Mouse (Mus musculus) CH12.LX (cell line): Measurements from ENCODE around the gene Tmem140. TPM values are rescaled to one million over a fixed set of nuclear protein-coding genes. Genes with fewer than 3 reads are reported as not detected.

Experiments used
- DNase-seq: peaks from one replicate; pipeline ENCODE4 v3.0.0-alpha.2; 2013; ENCODE audit errors: extremely low read depth
- H3K27ac ChIP-seq: 2 replicates; pipeline ENCODE4 v1.5.1; 2012; ENCODE audit warnings: low read depth, mild to moderate bottlenecking, control low read depth, moderate library complexity; ENCODE audit not compliant: insufficient read depth
- H3K27me3 ChIP-seq: replicated peaks from 2 replicates; pipeline ENCODE3; 2012; ENCODE audit warnings: inconsistent platforms
- H3K36me3 ChIP-seq, 2 experiments: replicated peaks in 1 of 2; 2 replicates each; pipeline versions ENCODE3 to v1.6.1; 2012; ENCODE audit warnings: inconsistent platforms in 1 of 2, low read length in 1 of 2, mild to moderate bottlenecking in 1 of 2, mixed read lengths in 1 of 2, moderate library complexity in 1 of 2; ENCODE audit not compliant: control insufficient read depth in 1 of 2, insufficient read depth in 1 of 2
- H3K4me1 ChIP-seq, 2 experiments: 2 replicates each; pipeline ENCODE4 v1.6.1; 2012; ENCODE audit warnings: inconsistent platforms in 1 of 2, moderate library complexity in 1 of 2; ENCODE audit not compliant: insufficient read depth in 2 of 2, control insufficient read depth in 1 of 2
- H3K4me2 ChIP-seq: 2 replicates; pipeline ENCODE4 v1.6.1; 2012; ENCODE audit warnings: low read depth, mild to moderate bottlenecking, control low read depth; ENCODE audit not compliant: poor library complexity, insufficient read depth, severe bottlenecking
- H3K4me3 ChIP-seq, 3 experiments: fragments of 150-350 bp in 1 of 3; sonication (generic) in 1 of 3; replicated peaks in 1 of 3; 2 replicates each; pipeline versions ENCODE3 to v1.5.1; 2011 to 2012; ENCODE audit warnings: low read depth in 2 of 3, low read length in 2 of 3, mild to moderate bottlenecking in 2 of 3, moderate library complexity in 2 of 3, control low read depth in 1 of 3, improper control_type of control experiment in 1 of 3, inconsistent platforms in 1 of 3, mixed read lengths in 1 of 3; ENCODE audit not compliant: poor library complexity in 1 of 3
- H3K79me2 ChIP-seq: replicated peaks from 2 replicates; pipeline ENCODE4 v1.6.1; 2012; ENCODE audit warnings: mild to moderate bottlenecking, moderate library complexity; ENCODE audit not compliant: control insufficient read depth, poor library complexity, insufficient read depth, severe bottlenecking; ENCODE audit errors: extremely low read depth
- H3K9ac ChIP-seq: 2 replicates; pipeline ENCODE4 v1.6.1; 2012; ENCODE audit warnings: low read depth, mild to moderate bottlenecking, control low read depth, moderate library complexity; ENCODE audit not compliant: insufficient read depth
- H3K9me3 ChIP-seq: replicated peaks from 2 replicates; pipeline ENCODE3; 2012; ENCODE audit warnings: low read length, inconsistent platforms, mixed read lengths
- CHD1 ChIP-seq: IDR thresholded peaks from 2 replicates; pipeline ENCODE4 v1.6.1; 2012; ENCODE audit warnings: low read depth, low read length, improper control_type of control experiment, inconsistent platforms
- CHD2 ChIP-seq: IDR thresholded peaks from 2 replicates; pipeline ENCODE4 v1.6.1; 2011; ENCODE audit warnings: low read length, improper control_type of control experiment
- E2F4 ChIP-seq: IDR thresholded peaks from 2 replicates; pipeline ENCODE4 v1.6.1; 2011; ENCODE audit warnings: low read depth, low read length, improper control_type of control experiment; ENCODE audit not compliant: insufficient replicate concordance
- EP300 ChIP-seq: IDR thresholded peaks from 2 replicates; pipeline ENCODE4 v1.6.1; 2011; ENCODE audit warnings: low read length, improper control_type of control experiment
- MAZ ChIP-seq: IDR thresholded peaks from 2 replicates; pipeline ENCODE4 v1.6.1; 2012; ENCODE audit warnings: low read depth, mild to moderate bottlenecking, inconsistent platforms, low read length, improper control_type of control experiment, moderate library complexity
- MEF2A ChIP-seq: IDR thresholded peaks from 2 replicates; pipeline ENCODE4 v1.6.1; 2014; ENCODE audit warnings: low read depth, mild to moderate bottlenecking, inconsistent platforms, low read length, improper control_type of control experiment, borderline replicate concordance
- MXI1 ChIP-seq: IDR thresholded peaks from 2 replicates; pipeline ENCODE4 v1.6.1; 2011; ENCODE audit warnings: mild to moderate bottlenecking, low read depth, low read length, improper control_type of control experiment
- MYC ChIP-seq: IDR thresholded peaks from 2 replicates; pipeline ENCODE4 v1.6.1; 2011; ENCODE audit warnings: low read depth, mild to moderate bottlenecking, improper control_type of control experiment, low read length
- TBP ChIP-seq: conservative IDR thresholded peaks from 2 replicates; pipeline ENCODE4 v1.6.1; 2011; ENCODE audit warnings: low read depth, low read length, improper control_type of control experiment
- TCF12 ChIP-seq: IDR thresholded peaks from 2 replicates; pipeline ENCODE4 v1.6.1; 2014; ENCODE audit warnings: low read depth, mild to moderate bottlenecking, inconsistent platforms, low read length, improper control_type of control experiment
- UBTF ChIP-seq: IDR thresholded peaks from 2 replicates; pipeline ENCODE4 v1.6.1; 2012; ENCODE audit warnings: low read depth, mild to moderate bottlenecking, inconsistent platforms, low read length, improper control_type of control experiment, moderate library complexity
- ZNF384 ChIP-seq: IDR thresholded peaks from 2 replicates; pipeline ENCODE4 v1.6.1; 2012; ENCODE audit warnings: low read depth, low read length, improper control_type of control experiment, inconsistent platforms
- dilution Hi-C: fragments of 300-500 bp; cut with MboI; formaldehyde crosslinking; loops from 2 replicates; pipeline ENCODE4 v1.14.3; 2020; ENCODE audit warnings: low sequenced_read_pairs; ENCODE audit not compliant: extremely low pct_unique_long_range_greater_than_20kb, extremely low pct_ligation_motif_present
- in situ Hi-C: fragments of 300-500 bp; cut with MboI; formaldehyde crosslinking; loops from 3 replicates; pipeline ENCODE4 v1.14.3; 2019; ENCODE audit warnings: low sequenced_read_pairs, low pct_ligation_motif_present, low pct_unique_long_range_greater_than_20kb, mixed read lengths
- polyA plus RNA-seq: library from polyadenylated mRNA; unstranded; fragments of >175 nt; gene quantifications from 2 replicates; pipeline ENCODE4 v1.2.1, GENCODE M21; 2012; ENCODE audit warnings: low read depth; ENCODE audit not compliant: insufficient read length
- total RNA-seq, 2 experiments: library from RNA; depleted of rRNA; stranded (reverse); fragments of 300-350 nt in 1 of 2; fragments of >200 nt in 1 of 2; gene quantifications; 2 replicates each; pipeline ENCODE4 v1.2.3; 2012 to 2014

Tmem140 gene
- total and polyA plus RNA-seq, 3 experiments, result 1.2 to 3.6 (median 2.8) TPM

DNA sequence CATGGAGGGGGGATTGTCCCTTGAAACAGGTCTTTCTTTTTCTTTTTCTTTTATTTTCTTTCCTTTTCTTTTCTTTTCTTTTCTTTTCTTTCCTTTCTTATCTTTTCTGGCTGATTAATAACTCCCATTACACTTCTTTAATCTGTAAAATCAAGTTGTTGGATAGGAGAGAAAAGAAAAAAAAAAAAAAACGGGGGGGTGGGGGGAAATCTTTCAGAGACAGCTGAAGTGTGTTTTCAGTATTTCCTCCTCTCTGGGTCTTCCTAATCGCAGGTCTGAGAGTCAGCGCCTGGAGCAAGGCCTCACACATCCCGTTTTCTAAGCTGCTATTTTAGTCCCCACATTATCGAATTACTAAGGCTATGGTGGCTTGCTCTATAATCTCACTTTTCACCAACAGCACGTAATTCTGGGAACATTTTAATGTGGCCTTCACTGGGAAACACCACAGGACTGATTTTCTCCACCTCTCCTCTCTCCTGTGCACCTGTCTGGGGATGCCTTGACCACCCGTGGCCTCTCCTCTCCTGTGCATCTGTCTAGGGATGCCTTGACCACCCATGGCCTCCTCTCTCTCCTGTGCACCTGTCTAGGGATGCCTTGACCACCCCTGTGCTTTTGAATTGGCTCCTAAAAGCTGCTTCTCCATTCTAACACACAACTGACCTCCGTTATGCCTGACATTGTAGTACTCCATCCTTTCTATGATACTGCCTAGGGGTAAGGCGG, 1.0 kb downstream of the Tmem140 start:
- Histone ChIP-seq H3K36me3 (peaks cover 3 to 7% of the 10 kb centered on the region in 2 experiments), H3K4me3 (peak overlapping the region; percentile 15 to 58 (median 55)), H3K4me2 (peak overlapping the region; percentile 83)
- dilution Hi-C loops, result no loop called here
- peak; percentile 67 for TF ChIP-seq ZNF384
- TF ChIP-seq TBP, result no peak
- TF ChIP-seq, all 38 proteins: peak for 1
- Histone ChIP-seq H3K27me3 (no peaks in the 10 kb centered on the region), H3K9me3 (no peaks in the 10 kb centered on the region), H3K27ac (no peak overlapping the region), H3K9ac (peak overlapping the region; percentile 71), H3K79me2 (no peaks in the 10 kb centered on the region; the same call in 1 of the 2 replicates), H3K4me1 (peaks cover 24 to 60% of the 10 kb centered on the region in 2 experiments)
- in situ Hi-C loops, result no loop called here
- DNase-seq, result no peak

DNA sequence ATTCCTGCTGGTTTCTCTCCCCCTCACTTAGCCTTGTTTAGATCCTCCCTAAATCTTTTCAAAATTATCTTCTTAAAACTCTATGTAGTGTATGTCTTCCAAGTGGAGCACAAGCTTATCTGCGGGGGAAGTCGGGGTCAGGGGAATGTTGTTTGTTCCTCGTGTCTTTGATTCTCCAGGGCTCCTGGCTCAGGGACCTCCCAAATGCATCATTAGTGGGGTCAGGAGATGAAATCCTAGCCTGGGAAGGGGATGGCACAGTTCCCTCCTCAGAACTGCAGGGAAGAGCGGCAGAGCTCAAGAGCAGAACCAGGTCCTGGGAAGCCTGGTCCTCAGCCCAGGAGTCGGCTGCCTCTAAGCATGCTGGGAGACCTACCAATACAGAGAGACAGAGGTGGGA, 2.3 kb downstream of the Tmem140 start:
- Histone ChIP-seq H3K4me3 (no peak overlapping the region), H3K36me3 (peaks cover 3 to 11% of the 10 kb centered on the region in 2 experiments), H3K4me1 (peaks cover 33 to 68% of the 10 kb centered on the region in 2 experiments), H3K9me3 (no peaks in the 10 kb centered on the region), H3K4me2 (no peak overlapping the region), H3K9ac (no peak overlapping the region), H3K79me2 (no peaks in the 10 kb centered on the region; the same call in 1 of the 2 replicates), H3K27me3 (no peaks in the 10 kb centered on the region), H3K27ac (no peak overlapping the region)
- in situ Hi-C loops (no loop called here), dilution Hi-C loops (no loop called here)
- no peak for DNase-seq
- TF ChIP-seq UBTF (no peak), CHD2 (no peak), TBP (no peak), MAZ (no peak), MEF2A (no peak), E2F4 (no peak), EP300 (no peak), TCF12 (no peak), CHD1 (no peak), MXI1 (no peak), MYC (no peak)
